Mouse (Mus musculus): ENCODE measurements around the gene Hmbs. TPM values are rescaled to one million over a fixed set of nuclear protein-coding genes. Genes with fewer than 3 reads are reported as not detected.
"Not testable (repeated sequence)": the region's sequence is repeated elsewhere in the genome, so short reads cannot be mapped to it uniquely, and the experiment has no call there.

The Hmbs gene
- polyA plus RNA-seq, 2 experiments = 60.1 to 102 TPM

GRCm38 (mm10) chr9:44373386-44373785 is 29.4 kb upstream of the Hmbs start:
- Histone ChIP-seq H3K9me3 (ENCODE audit: control insufficient read depth, low read length) (no peaks in the 10 kb centered on the region), H3K27me3 (ENCODE audit: control insufficient read depth, insufficient read depth, low read length) (no peaks in the 10 kb centered on the region), H3K27ac (replicated peaks; ENCODE audit: low read depth, low read length) (no peak overlapping the region), H3K4me3 (replicated peaks; ENCODE audit: low read length) (no peak overlapping the region), H3K9ac (ENCODE audit: low read depth, low read length, severe bottlenecking) (no peak overlapping the region), H3K4me2 (replicated peaks; ENCODE audit: low read depth, low read length, severe bottlenecking) (no peak overlapping the region), H3K4me1 (ENCODE audit: control insufficient read depth, insufficient read depth, low read length) (no peaks in the 10 kb centered on the region), H3K36me3 (ENCODE audit: control insufficient read depth, insufficient read depth, low read length) (no peaks in the 10 kb centered on the region)
- TF ChIP-seq POLR2A (IDR thresholded peaks at IDR 0.05; ENCODE audit: borderline replicate concordance, extremely low read depth, insufficient read depth, insufficient read length) = no peak
- DNase-seq (ENCODE audit: low spot score) = no peak
- no peak for ATAC-seq (ENCODE audit: low FRiP score, low read depth)

- Histone ChIP-seq H3K27me3 (ENCODE audit: control insufficient read depth, insufficient read depth, low read length) (no peaks in the 10 kb centered on the region), H3K4me3 (replicated peaks; ENCODE audit: low read length) (no peak overlapping the region), H3K4me2 (replicated peaks; ENCODE audit: low read depth, low read length, severe bottlenecking) (no peak overlapping the region), H3K36me3 (ENCODE audit: control insufficient read depth, insufficient read depth, low read length) (peaks cover 3% of the 10 kb centered on the region), H3K27ac (replicated peaks; ENCODE audit: low read depth, low read length) (no peak overlapping the region), H3K9ac (ENCODE audit: low read depth, low read length, severe bottlenecking) (no peak overlapping the region), H3K9me3 (ENCODE audit: control insufficient read depth, low read length) (no peaks in the 10 kb centered on the region), H3K4me1 (ENCODE audit: control insufficient read depth, insufficient read depth, low read length) (peaks cover 6% of the 10 kb centered on the region; the same call in 1 of the 2 replicates)
- 60% methylated on average over 3 of the region's 3 CpGs for WGBS
- ATAC-seq (ENCODE audit: low FRiP score, low read depth) = no peak
- DNase-seq (ENCODE audit: low spot score) = no peak
- TF ChIP-seq POLR2A (IDR thresholded peaks at IDR 0.05; ENCODE audit: borderline replicate concordance, extremely low read depth, insufficient read depth, insufficient read length) = no peak
Observed at GRCm38 (mm10) chr9:44364480-44364879, 20.5 kb upstream of the Hmbs start.

GRCm38 (mm10) chr9:44361931-44362330 is 17.9 kb upstream of the Hmbs start:
- 0 out of 2 replicates have a peak overlapping the region, but pooled peaks have one; percentile 75 for H3K9ac ChIP-seq (ENCODE audit: low read depth, low read length, severe bottlenecking)
- not testable (repeated sequence) for H3K27me3 ChIP-seq (ENCODE audit: control insufficient read depth, insufficient read depth, low read length)
- WGBS = 33% methylated on average over 4 of the region's 4 CpGs

GRCm38 (mm10) chr9:44361190-44361917 is 17.3 kb upstream of the Hmbs start, which contains the start of gene Vps11:
Vps11 (minus strand) TSS chr9:44361670.
- peak within 1 kb of the TSS; percentile 72 for H3K4me2 ChIP-seq (replicated peaks; ENCODE audit: low read depth, low read length, severe bottlenecking)
- ATAC-seq (ENCODE audit: low FRiP score, low read depth) = peak; percentile 95
- peak within 1 kb of the TSS; percentile 75 for H3K9ac ChIP-seq (ENCODE audit: low read depth, low read length, severe bottlenecking)
- H3K27me3 ChIP-seq (ENCODE audit: control insufficient read depth, insufficient read depth, low read length) = no peaks in the 10 kb centered on the region
- peak; percentile 49; the same call in 1 of the 2 replicates for TF ChIP-seq POLR2A (IDR thresholded peaks at IDR 0.05; ENCODE audit: borderline replicate concordance, extremely low read depth, insufficient read depth, insufficient read length)
- peaks cover 31% of the 10 kb centered on the region for H3K36me3 ChIP-seq (ENCODE audit: control insufficient read depth, insufficient read depth, low read length)
- under 1% methylated on average over 44 of the region's 44 CpGs for WGBS
- peak within 1 kb of the TSS; percentile 87 for H3K4me3 ChIP-seq (replicated peaks; ENCODE audit: low read length)
- peak; percentile 96 for DNase-seq (ENCODE audit: low spot score)
- H3K4me1 ChIP-seq (ENCODE audit: control insufficient read depth, insufficient read depth, low read length) = peaks cover 6% of the 10 kb centered on the region; the same call in 1 of the 2 replicates
- 0 out of 2 replicates have a peak within 1 kb of the TSS, but pooled peaks have one; percentile 30 for H3K27ac ChIP-seq (replicated peaks; ENCODE audit: low read depth, low read length)
- no peaks in the 10 kb centered on the region for H3K9me3 ChIP-seq (ENCODE audit: control insufficient read depth, low read length)

More at GRCm38 (mm10) chr9:44361931-44362330, 17.9 kb upstream of the Hmbs start:
- H3K4me1 ChIP-seq (ENCODE audit: control insufficient read depth, insufficient read depth, low read length); DNase-seq (ENCODE audit: low spot score); H3K9me3 ChIP-seq (ENCODE audit: control insufficient read depth, low read length): not testable (repeated sequence)
- peak overlapping the region; percentile 87 for H3K4me3 ChIP-seq (replicated peaks; ENCODE audit: low read length)
- H3K36me3 ChIP-seq (ENCODE audit: control insufficient read depth, insufficient read depth, low read length) = peaks cover 25% of the 10 kb centered on the region
- H3K4me2 ChIP-seq (replicated peaks; ENCODE audit: low read depth, low read length, severe bottlenecking) = peak overlapping the region; percentile 72
- 0 out of 2 replicates have a peak overlapping the region, but pooled peaks have one; percentile 9 for H3K27ac ChIP-seq (replicated peaks; ENCODE audit: low read depth, low read length)
- peak; percentile 45; the same call in 1 of the 2 replicates for ATAC-seq (ENCODE audit: low FRiP score, low read depth)

- no peak for TF ChIP-seq POLR2A (IDR thresholded peaks at IDR 0.05; ENCODE audit: borderline replicate concordance, extremely low read depth, insufficient read depth, insufficient read length)
- ATAC-seq (ENCODE audit: low FRiP score, low read depth) = no peak
- peaks cover 72% of the 10 kb centered on the region for H3K36me3 ChIP-seq (ENCODE audit: control insufficient read depth, insufficient read depth, low read length)
Observed at GRCm38 (mm10) chr9:44357207-44357606, 13.2 kb upstream of the Hmbs start.

More at GRCm38 (mm10) chr9:44357207-44357606, 13.2 kb upstream of the Hmbs start:
- H3K9me3 ChIP-seq (ENCODE audit: control insufficient read depth, low read length) = no peaks in the 10 kb centered on the region
- DNase-seq (ENCODE audit: low spot score) = no peak
- 72% methylated on average over 4 of the region's 4 CpGs for WGBS
- H3K9ac ChIP-seq (ENCODE audit: low read depth, low read length, severe bottlenecking) = no peak overlapping the region
- no peak overlapping the region for H3K4me2 ChIP-seq (replicated peaks; ENCODE audit: low read depth, low read length, severe bottlenecking)
- no peak overlapping the region for H3K4me3 ChIP-seq (replicated peaks; ENCODE audit: low read length)
- H3K27me3 ChIP-seq (ENCODE audit: control insufficient read depth, insufficient read depth, low read length) = no peaks in the 10 kb centered on the region
- H3K4me1 ChIP-seq (ENCODE audit: control insufficient read depth, insufficient read depth, low read length) = peaks cover 6% of the 10 kb centered on the region; the same call in 1 of the 2 replicates
- no peak overlapping the region for H3K27ac ChIP-seq (replicated peaks; ENCODE audit: low read depth, low read length)
